Mouse (Mus musculus): ENCODE data around the gene Micu1.

Micu1 gene

GRCm38 (mm10) chr10:59812939-59813338 is 110.7 kb downstream of the Micu1 start:
- DNase-seq (ENCODE audit: low spot score) = no peak

GRCm38 (mm10) chr10:59813759-59814158 is 111.5 kb downstream of the Micu1 start:
- DNase-seq (ENCODE audit: low spot score) = no peak

DNA sequence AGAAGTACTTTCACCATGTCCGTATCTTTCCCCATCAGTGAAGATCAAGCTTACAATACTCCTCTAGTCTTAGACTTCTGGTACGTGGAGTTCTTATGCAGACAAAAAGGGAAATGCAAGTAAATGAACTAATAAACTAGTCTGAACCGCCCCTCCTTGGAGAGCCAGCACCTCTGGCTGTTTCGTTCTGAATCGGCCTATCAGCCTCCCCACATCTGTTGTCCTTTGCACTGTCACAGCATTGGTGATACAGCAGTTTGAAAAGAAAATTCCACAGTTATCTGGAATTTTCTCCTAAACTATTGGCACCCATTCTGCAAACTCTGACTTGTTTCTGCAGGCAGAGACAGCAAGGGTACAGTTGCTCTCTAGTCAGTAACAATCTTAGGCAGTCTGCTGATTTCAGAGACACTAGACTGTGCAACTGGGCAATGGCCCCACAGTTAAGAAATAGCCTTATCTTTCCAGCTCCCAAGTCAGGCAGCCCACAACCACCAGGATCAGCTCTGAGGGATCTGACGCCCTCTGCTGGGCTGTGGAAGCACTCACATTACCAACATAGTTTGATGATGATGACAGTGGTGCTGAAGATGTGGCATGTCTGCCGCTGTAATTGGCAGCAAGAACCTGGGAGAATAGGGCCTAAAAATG is 112.4 kb downstream of the Micu1 start:
- DNase-seq (ENCODE audit: low spot score) = peak; percentile 23

DNA sequence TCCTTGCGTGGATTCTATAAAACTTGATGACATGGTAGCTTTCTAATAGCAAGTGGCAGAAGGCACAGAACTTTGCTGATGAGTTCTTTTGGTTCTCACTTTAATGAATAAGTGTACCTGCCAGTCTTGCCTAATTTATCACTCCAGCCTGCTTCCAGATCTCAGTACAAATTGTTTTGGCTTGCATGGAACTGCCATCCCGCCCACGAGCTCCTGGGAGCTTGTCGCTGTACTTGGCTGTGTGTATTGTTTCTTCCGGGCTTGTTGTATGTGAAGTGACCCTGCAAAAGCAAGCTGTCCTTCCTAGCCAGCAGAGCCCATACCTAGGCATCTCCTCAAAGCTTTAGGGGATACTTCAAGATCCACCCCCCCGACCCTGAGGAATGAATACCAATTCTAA is 114.3 kb downstream of the Micu1 start:
- DNase-seq (ENCODE audit: low spot score) = no peak

- DNase-seq (ENCODE audit: low spot score) = peak; percentile 40
These were observed 115.3 kb downstream of the Micu1 start for GRCm38 (mm10) chr10:59817528-59817927.

GRCm38 (mm10) chr10:59817991-59818390 is 115.7 kb downstream of the Micu1 start:
- no peak for DNase-seq (ENCODE audit: low spot score)

DNA sequence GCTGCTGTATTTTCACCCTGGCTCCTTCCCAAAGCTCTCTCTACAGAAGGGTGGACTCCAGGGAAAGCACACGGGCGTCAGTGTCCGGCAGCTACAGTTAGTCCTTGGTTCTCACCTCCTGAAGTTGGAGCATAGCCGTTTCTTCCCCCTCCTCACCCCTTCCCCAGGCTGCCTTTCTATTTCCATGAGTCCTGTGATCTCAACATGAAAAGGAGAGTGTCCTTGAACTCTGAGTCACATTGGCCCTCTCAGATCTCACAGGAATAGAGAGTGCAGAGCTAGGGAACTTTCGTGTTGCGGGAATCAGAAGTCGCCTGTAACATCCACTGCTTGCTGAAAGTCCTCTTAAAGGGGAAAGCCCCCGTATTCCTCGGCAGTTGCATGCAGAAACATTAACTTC is 116.9 kb downstream of the Micu1 start:
- no peak for DNase-seq (ENCODE audit: low spot score)

- DNase-seq (ENCODE audit: low spot score) = no peak
These were observed 118.6 kb downstream of the Micu1 start for GRCm38 (mm10) chr10:59820886-59821285.

GRCm38 (mm10) chr10:59821334-59822066 is 119.2 kb downstream of the Micu1 start:
- DNase-seq (ENCODE audit: low spot score) = no peak

DNA sequence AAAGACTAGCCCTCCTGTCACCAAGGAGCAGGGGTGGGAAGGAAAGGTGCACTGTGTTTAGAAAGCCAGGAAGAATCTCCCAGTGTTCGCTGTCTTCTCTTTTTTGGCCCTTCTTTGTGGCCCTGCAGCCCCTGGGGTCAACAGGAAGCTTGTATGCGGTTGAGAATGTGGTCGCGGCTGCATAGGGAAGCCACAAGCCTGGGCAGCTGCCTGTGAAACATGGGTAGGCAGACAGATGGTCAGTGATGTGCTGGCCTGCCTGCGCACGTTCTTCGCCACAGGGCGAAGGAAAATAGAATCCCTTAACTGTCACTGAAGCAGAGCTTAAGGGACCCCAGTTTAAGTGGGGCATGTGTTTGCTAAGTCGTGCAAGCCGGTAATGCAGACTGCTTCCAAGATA is 120.6 kb downstream of the Micu1 start:
- no peak for DNase-seq (ENCODE audit: low spot score)

- peak; percentile 55 for DNase-seq (ENCODE audit: low spot score)
These were observed 123.0 kb downstream of the Micu1 start for GRCm38 (mm10) chr10:59825137-59825812.

DNA sequence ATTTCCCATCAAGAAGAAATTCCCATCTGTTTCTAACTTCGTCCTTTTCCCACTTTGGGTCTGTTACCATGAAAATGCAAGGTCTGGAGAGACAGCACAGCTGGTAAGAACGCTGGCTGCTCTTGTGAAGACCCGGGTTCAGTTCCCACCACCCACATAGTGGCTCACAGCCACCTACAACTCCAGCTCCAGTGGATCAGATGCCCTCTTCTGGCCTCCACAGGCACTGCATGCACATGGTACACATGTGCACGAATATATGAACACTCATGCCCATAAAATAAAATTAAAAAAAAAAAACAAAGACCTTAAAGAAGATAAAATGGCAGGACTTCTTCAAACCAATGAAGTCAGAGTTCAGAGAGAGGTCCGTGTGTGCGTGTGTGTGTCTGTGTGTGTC is 127.6 kb downstream of the Micu1 start:
- DNase-seq (ENCODE audit: low spot score) = no peak

DNA sequence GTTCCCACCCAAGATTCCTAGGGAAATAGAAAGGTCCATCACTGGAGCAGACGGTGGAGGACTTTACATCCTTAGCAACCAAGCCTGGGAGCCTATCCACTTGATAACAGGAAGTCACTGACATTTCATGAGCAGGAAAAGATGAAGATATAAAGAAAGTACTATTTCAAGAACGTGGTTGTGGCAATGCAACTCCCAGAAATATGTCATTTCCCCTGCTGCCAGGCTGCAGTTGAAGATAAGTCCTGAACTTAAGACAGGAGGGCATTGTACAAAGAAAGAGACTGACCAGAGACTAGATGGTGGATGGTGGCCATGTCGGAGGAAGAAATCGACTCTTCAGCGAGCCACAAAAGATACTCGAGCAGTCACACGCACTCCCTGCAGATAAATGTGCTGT is 129.7 kb downstream of the Micu1 start:
- DNase-seq (ENCODE audit: low spot score) = no peak

DNA sequence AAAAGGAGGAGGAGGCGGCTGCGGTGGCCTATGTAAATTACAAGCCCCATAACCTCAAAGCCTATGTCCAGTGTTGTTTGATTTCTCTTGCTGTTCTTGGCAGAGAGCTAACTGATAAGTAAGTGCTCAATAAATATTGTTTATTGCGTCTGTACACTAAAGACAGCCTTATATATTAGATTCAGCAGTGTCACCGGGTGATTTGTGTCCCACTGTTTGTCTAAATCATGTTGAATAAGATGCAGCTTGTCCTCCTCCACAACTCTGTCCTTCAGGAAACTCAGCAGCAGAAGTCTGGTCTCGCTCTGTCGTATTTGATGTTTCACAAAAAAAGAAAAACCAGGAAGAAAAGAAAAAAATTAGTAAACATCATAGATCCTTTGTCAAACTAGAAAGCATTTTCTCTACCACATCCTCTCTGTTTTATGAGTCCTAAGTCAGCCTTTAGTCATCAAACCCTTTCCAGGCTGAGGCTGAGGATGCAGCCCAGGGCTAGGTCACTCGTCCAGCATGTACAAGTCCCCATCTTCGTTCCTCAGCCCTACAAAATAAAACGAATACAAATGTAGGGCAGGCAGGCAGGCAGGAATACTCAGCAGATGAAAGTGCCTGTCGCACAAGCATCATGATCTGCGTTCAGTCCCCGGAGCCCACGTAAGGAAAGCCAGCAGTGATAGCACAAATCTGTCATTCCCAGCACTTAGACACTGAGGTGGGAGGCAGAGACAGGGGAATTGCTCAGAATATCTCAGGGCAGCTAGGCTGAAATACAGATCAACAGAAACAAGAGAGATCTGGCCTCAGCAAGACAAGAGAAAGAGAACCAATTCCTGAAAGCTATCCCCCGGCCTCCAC is 133.3 kb downstream of the Micu1 start:
- DNase-seq (ENCODE audit: low spot score) = no peak

DNA sequence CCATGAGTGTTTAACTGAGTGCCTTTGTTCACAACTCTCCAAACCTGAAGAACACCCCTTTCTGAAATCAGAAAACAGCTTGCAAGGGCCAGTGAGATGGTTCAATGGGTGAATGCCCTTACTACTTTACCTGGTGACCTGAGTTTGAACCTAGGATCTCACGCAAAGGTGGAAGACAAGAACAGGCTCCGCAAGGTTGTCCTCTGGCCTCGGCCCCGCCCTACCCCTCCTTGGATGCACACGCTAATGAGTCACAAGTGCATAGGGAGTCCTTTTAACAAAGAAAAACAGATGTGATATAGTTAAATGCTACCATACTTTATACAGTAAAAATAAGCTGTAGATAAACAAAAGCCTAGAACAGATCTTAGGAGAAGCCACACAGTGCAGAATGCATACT is 135.2 kb downstream of the Micu1 start:
- no peak for DNase-seq (ENCODE audit: low spot score)

DNA sequence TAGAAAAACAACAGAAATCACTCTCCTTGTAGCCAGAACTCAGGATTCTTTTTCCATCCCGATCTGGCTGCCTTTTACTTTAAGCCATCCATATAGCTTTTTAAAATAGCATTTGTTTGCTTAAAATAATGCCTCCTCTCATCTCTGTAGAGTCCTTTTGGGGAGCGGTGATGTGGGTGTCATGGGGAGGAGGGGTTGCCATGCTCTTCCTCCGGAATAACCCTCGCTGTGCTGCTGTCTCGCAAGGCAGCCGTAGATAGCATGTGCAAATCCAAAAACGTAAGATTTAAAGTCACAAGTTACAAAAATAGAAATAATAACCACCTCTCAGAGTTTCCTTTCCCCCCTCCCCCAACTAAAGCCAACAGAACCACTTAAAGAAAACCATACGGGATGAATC is 139.2 kb downstream of the Micu1 start:
- DNase-seq (ENCODE audit: low spot score) = no peak

- DNase-seq (ENCODE audit: low spot score) = no peak
These were observed 140.8 kb downstream of the Micu1 start for GRCm38 (mm10) chr10:59843125-59843524.

- no peak for DNase-seq (ENCODE audit: low spot score)
These were observed 142.4 kb downstream of the Micu1 start for GRCm38 (mm10) chr10:59844686-59845085.

- DNase-seq (ENCODE audit: low spot score) = no peak
These were observed 144.1 kb downstream of the Micu1 start for GRCm38 (mm10) chr10:59846416-59846815.

- DNase-seq (ENCODE audit: low spot score) = no peak
These were observed 146.0 kb downstream of the Micu1 start for GRCm38 (mm10) chr10:59848079-59848877.

- DNase-seq (ENCODE audit: low spot score) = no peak
These were observed 146.7 kb downstream of the Micu1 start for GRCm38 (mm10) chr10:59848953-59849352.
